Mouse (Mus musculus): Measurements from ENCODE around the gene 2310061I04Rik. TPM values are rescaled to one million over a fixed set of nuclear protein-coding genes. Genes with fewer than 3 reads are reported as not detected.

2310061I04Rik gene
- polyA plus RNA-seq, 1 experiment = 107 TPM

GRCm38 (mm10) chr17:35916297-35917142 is 19.3 kb upstream of the 2310061I04Rik start, which contains the start of the genes Mrps18b and Ppp1r10:
Gene Mrps18b, minus strand, starts transcription at chr17:35916389.
Gene Ppp1r10, plus strand, starts transcription at chr17:35916434.
- DNase-seq (ENCODE audit: extremely low spot score in 1 of 2, low spot score in 1 of 2) = peak; percentile 99 to 100

GRCm38 (mm10) chr17:35915538-35916296 is 18.5 kb upstream of the 2310061I04Rik start:
- DNase-seq (ENCODE audit: extremely low spot score in 1 of 2, low spot score in 1 of 2) = no peak

- DNase-seq (ENCODE audit: extremely low spot score in 1 of 2, low spot score in 1 of 2) = no peak
Measured at GRCm38 (mm10) chr17:35914975-35915374, 17.7 kb upstream of the 2310061I04Rik start.

GRCm38 (mm10) chr17:35909919-35910369 is 12.7 kb upstream of the 2310061I04Rik start, which contains the start of gene Atat1:
Gene Atat1, minus strand, starts transcription at chr17:35910075.
- peak; percentile 88 to 95 for DNase-seq (ENCODE audit: extremely low spot score in 1 of 2, low spot score in 1 of 2)

GRCm38 (mm10) chr17:35909186-35909918 is 12.1 kb upstream of the 2310061I04Rik start:
- no peak for DNase-seq (ENCODE audit: extremely low spot score in 1 of 2, low spot score in 1 of 2)

DNA sequence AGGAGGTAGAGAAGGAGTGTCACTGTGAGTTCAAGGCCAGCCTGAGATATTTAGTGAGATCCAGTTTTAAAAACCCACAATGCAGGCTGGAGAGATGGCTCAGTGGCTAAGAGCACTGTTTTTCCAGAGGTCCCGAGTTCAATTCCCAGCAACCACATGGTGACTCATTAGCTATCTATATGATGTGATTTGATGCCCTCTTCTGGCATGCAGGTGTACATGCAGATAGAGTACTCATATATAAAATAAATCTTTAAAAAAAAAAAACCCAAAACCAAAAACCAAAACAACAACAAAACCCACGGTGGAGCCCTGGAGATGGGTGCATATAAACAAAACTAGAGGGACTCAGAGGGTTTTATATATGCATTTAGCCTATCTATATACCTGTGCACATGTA is 10.4 kb upstream of the 2310061I04Rik start:
- DNase-seq (ENCODE audit: extremely low spot score in 1 of 2, low spot score in 1 of 2) = no peak

- no peak for DNase-seq (ENCODE audit: extremely low spot score in 1 of 2, low spot score in 1 of 2)
Measured at GRCm38 (mm10) chr17:35905587-35905986, 8.4 kb upstream of the 2310061I04Rik start.

DNA sequence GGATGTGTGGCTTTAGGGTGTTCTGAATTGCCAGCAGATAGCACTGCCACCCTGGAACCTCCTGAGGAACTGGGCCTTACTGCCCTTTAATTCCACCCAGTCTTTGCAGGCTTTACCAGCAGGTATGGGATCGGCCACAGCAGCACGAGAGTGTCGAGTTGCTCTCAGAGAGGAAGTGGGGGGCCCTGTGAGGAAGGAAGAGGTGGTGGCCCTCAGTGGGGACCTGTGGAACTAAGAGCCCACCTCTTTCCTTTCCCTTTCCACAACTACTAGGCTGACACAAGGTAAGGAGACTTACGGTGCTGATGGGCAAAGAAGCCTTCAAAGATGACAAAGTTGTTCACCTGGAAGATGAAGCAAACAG is 6.7 kb upstream of the 2310061I04Rik start:
- DNase-seq (ENCODE audit: extremely low spot score in 1 of 2, low spot score in 1 of 2) = no peak

- DNase-seq (ENCODE audit: extremely low spot score in 1 of 2, low spot score in 1 of 2) = no peak
Measured at GRCm38 (mm10) chr17:35903343-35903991, 6.2 kb upstream of the 2310061I04Rik start.

DNA sequence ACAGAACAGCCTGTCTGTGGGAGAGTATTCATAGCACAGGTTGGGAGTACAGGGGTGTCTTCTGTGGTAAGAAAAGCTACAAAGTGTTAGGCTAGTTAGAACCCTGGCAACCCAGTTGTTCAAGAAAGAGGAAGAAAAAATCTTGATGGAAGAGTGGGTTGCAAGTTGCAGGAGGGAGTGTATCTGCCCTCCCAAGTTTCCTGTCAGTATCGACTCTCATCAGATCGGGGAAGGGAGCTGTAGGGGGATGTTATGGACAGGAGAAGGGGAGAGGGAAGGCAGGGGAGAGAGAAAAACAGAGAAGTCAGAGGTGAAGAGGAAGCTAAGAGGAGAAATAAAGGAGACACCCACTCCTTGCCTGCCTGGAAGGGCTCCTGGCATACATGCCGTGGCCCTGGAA is 3.4 kb upstream of the 2310061I04Rik start:
- no peak for DNase-seq (ENCODE audit: extremely low spot score in 1 of 2, low spot score in 1 of 2)

DNA sequence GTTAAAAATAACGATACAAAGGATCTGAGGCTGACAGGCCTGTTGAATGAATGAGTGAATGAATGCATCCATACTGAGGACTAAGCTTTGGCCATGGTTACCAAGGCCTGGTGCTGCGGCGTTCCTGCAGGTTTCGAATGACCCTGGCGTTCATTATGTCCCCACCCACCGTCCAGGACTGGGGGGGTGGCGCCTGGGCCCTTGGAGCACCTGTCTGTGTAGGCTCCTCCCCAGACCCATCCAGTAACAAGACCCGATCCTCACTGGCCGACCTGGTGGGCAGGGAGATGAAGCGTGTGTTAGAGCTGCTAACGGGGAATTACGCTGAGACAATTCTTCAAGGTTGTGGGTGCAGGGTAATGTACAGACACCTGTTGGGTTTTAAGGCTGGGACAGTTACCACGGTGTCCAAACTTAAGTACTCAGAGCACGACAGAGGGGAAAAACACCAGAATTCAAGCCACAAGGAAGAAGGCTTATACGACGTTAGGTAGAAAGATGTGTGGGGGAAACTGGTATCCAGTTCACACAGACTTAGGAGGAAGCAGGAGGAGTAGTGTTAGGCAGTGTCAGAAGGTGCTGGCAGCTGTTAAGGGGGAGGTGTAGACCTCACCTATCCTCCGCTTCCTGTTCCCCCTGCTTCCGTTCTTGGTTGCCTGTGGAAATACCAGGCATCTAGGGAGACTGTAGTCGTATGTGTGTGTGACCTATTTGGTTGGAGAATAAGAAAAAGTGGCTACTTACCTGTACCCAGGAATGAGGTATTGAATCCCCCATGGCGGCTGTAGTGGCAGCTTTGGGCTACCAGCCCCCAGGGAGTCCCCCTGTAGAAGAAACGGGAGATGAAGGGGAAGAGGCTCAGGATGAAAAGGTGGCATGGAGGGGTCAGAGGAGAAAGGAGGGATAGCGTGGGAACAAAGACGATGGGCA is 678 bp upstream of the 2310061I04Rik start:
- DNase-seq (ENCODE audit: extremely low spot score in 1 of 2, low spot score in 1 of 2) = peak in 1 of 2 experiments; percentile 48

- no peak for DNase-seq (ENCODE audit: extremely low spot score in 1 of 2, low spot score in 1 of 2)
Measured at GRCm38 (mm10) chr17:35887725-35888124, 9.5 kb downstream of the 2310061I04Rik start.

- no peak for DNase-seq (ENCODE audit: extremely low spot score in 1 of 2, low spot score in 1 of 2)
Measured at GRCm38 (mm10) chr17:35883777-35884176, 13.5 kb downstream of the 2310061I04Rik start.

DNA sequence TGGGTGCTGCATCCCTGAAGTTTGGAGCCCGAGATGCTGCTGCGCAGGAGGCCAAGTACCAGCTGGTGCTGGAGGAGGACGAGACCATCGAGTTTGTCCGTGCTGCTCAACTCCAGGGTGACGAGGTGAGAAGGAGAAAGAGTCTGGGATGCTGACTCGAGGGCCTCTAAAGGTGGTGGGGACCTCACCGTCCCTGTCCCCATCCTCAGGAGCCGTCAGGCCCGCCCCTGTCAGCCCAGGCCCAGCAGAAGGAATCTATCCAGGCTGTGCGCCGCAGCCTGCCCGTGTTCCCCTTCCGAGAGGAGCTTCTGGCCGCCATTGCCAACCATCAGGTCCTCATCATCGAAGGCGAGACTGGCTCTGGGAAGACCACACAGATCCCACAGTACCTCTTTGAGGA is 14.3 kb downstream of the 2310061I04Rik start:
- no peak for DNase-seq (ENCODE audit: extremely low spot score in 1 of 2, low spot score in 1 of 2)

DNA sequence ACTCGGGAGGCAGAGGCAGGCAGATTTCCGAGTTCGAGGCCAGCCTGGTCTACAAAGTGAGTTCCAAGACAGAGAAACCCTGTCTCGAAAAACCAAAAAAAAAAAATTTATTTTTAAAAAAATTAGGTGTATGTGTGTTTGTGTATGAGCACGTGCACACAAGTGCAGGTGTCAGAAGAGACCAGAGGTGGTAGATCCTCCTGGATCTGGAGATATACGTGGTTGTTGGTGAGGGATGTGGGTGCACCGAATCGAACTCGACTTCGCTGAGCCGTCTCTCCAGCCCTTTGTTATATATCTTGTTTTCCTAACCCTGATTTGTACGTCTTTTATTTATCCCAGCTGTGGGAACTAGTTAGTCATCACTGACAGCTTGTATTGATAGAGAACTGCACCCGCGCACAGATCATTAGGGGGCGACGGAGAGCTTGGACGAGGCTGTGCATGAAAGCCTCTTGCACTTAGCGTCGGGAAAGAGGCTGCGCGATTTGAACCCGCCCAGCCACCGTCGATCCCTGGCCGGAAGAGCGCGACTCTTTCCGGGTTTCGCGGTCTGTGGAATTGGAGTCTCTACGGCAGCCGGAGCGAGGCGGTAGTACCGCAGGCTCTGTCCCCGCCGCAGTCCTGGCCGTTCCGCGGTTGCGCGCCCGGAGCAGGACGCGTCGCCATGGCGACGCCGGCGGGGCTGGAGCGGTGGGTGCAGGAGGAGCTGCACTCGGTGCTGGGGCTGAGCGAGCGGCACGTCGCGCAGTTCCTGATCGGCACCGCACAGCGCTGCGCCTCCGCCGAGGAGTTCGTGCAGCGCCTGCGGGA is 17.8 kb downstream of the 2310061I04Rik start, which contains the start of gene Dhx16:
Dhx16 (plus strand) TSS at position 575 of the 813 bp plus-strand sequence.
- DNase-seq (ENCODE audit: extremely low spot score in 1 of 2, low spot score in 1 of 2) = peak; percentile 90 to 97

DNA sequence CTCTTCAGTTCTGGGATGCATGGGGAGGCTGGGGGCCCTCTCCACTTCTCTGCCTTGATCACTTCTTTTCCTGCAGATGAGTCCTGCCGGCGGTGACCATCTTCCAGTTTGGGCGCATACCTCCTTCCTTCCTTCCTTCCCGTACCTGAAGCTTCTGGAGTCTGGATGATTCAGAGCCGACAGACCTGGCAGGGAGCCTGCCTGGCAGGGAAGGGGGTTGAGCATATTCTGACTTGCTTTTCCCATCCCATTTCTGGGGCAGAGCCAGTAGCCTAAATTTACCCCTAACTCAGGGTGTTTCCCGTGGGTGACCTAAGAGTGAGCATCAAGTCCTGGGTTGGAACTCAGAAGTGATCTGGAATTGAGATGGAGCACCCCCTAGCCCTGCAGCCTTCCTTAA is 22.5 kb downstream of the 2310061I04Rik start:
- DNase-seq (ENCODE audit: extremely low spot score in 1 of 2, low spot score in 1 of 2) = peak in 1 of 2 experiments; percentile 81

GRCm38 (mm10) chr17:35873774-35874519 is 23.3 kb downstream of the 2310061I04Rik start:
- DNase-seq (ENCODE audit: extremely low spot score in 1 of 2, low spot score in 1 of 2) = peak; percentile 55 to 89
